Mouse (Mus musculus) frontal cortex, postnatal 25 days (tissue): ENCODE measurements around the gene Ubtf.

Experiments
- DNase-seq, 2 experiments: peaks; one replicate each; pipeline ENCODE4 v3.0.0; 2022; ENCODE audit warnings: low spot score in 2 of 2

Ubtf gene

DNA sequence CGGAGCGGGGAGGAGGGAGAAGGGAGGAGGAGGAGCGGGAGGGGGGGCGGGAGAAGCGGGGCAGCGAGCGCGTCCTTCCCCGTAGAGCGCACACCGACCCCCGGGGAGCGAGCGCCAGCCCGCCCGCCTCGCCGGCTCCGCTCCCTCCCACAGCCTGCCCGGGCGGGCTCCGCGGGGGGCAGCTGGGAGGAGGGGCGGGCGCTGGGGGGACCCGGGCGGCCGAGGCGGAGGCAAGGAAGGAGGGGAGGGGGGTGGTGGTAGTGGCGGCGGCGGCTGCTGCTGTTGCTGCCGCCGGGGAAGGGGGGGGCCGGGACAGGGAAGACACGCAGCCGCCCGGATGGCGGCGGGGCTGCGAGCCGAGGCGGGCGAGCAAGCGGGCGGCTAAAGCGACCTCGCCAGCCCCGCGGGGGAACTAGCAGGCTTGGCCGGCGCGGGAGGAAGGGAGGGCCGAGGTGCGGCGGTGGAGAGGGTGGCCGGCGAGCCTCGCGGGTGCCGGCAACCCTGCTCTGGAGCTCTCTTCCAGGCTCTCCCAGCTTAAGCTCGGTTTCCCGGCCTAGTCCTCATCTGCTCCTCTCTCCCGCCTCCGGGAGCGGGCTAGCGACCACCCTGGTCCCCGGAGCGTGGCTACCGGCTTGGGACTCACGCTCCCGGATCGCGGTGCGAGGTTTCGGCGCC is 1.5 kb downstream of the Ubtf start:
- DNase-seq, result no peak

- peak; percentile 36 to 37 for DNase-seq
Measured at GRCm38 (mm10) chr11:102317298-102317900, 2.1 kb downstream of the Ubtf start.

GRCm38 (mm10) chr11:102316572-102317297 is 2.8 kb downstream of the Ubtf start:
- DNase-seq, result peak; percentile 64

- no peak for DNase-seq
Measured at GRCm38 (mm10) chr11:102315690-102316571, 3.6 kb downstream of the Ubtf start.

DNA sequence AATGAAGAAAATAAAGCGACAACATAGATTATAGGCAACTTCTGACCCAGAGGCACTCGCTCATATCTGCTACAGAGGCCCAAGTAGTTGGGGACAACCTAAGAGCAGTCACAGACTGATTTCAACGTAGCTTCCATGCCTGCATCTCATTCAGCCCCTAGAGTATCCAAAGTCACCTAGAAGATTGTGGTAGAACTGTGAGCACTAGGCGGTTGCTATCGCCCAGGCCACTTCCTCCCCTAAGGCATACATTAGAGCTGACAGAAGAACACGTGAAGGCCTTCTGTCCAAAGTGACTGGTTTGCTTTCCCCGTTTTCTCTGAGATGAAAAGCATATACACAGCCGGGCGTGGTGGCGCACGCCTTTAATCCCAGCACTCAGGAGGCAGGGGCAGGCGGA is 5.2 kb downstream of the Ubtf start:
- no peak for DNase-seq

GRCm38 (mm10) chr11:102312586-102312985 is 7.0 kb downstream of the Ubtf start:
- DNase-seq, result no peak

- no peak for DNase-seq
Measured at GRCm38 (mm10) chr11:102311966-102312365, 7.6 kb downstream of the Ubtf start.

- no peak for DNase-seq
Measured at GRCm38 (mm10) chr11:102310768-102311695, 8.5 kb downstream of the Ubtf start.

- no peak for DNase-seq
Measured at GRCm38 (mm10) chr11:102309821-102310617, 9.5 kb downstream of the Ubtf start.

DNA sequence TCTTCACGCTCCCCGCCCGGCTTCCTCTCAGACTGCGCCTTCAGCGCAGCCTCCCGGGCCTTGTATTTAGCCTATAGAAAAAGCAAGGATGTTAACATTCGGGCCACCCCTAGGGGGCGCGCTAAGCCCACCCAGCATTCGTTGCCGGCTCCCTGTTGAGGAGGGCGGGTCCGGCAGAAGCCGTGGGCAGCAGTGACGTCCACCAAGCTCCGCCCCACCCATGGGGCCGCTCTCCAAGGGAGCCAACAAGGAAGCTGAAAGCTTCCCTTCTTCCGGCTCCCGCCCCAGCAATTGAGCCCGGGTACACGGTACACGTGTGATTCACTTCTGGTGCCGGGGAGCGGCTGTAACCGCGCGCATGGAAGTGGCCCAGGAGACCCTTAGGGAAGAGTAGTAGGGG is 10.6 kb downstream of the Ubtf start:
- peak; percentile 96 for DNase-seq

DNA sequence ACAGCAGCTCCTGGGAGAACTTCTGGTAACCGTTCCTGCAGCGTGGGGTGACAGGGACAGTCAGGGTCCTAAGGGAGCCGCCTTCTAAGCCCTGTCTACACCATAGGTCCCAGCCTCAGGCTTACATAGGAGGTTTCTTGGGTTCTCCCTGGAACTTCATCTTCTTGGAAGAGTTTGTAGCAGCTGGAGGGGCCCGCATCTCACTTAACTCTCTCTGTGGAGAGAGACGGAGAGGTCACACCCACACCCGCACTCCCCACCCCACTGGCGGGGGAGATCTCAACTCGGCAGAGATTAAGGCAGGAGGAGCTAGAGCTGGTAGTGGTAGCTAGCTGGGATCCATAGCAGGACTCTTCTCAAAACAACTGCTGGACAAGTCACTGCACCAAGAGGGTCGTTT is 11.4 kb downstream of the Ubtf start:
- no peak for DNase-seq

DNA sequence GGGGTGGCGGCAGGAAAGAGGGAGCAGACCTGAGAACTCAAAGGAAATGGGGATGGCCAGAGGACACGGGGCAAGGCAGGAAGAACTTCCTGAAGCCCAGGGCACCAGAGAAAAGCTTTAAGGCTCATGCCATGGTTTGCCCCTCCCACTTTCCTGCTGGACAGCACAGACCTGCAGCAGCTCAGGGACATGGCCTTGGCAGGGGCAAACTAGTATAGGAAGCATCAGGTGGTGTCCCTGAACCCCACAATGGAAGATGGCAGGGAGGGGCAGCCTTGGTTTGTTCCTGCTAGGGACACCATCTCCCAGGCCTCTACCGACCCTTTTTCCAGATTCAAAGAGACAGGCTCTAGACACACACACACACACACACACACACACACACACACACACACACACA is 14.2 kb downstream of the Ubtf start:
- DNase-seq, result no peak

GRCm38 (mm10) chr11:102304141-102304540 is 15.4 kb downstream of the Ubtf start:
- no peak for DNase-seq

- DNase-seq, result no peak
Measured at GRCm38 (mm10) chr11:102299839-102300238, 19.7 kb downstream of the Ubtf start.

- peak in 1 of 2 experiments; percentile 27 for DNase-seq
Measured at GRCm38 (mm10) chr11:102297577-102298556, 21.7 kb downstream of the Ubtf start.

GRCm38 (mm10) chr11:102296491-102297472 is 22.8 kb downstream of the Ubtf start, which contains the start of gene Atxn7l3:
Gene Atxn7l3 (minus strand): TSS chr11:102296631.
- peak; percentile 87 to 96 for DNase-seq
